Mouse (Mus musculus) ovary, adult 18-20 months (tissue): ENCODE measurements around the gene Trp53bp2.

Source experiments
- DNase-seq: peaks from one replicate; pipeline ENCODE4 v3.0.0; 2022; ENCODE audit warnings: low spot score, mixed read lengths

Trp53bp2 gene

DNA sequence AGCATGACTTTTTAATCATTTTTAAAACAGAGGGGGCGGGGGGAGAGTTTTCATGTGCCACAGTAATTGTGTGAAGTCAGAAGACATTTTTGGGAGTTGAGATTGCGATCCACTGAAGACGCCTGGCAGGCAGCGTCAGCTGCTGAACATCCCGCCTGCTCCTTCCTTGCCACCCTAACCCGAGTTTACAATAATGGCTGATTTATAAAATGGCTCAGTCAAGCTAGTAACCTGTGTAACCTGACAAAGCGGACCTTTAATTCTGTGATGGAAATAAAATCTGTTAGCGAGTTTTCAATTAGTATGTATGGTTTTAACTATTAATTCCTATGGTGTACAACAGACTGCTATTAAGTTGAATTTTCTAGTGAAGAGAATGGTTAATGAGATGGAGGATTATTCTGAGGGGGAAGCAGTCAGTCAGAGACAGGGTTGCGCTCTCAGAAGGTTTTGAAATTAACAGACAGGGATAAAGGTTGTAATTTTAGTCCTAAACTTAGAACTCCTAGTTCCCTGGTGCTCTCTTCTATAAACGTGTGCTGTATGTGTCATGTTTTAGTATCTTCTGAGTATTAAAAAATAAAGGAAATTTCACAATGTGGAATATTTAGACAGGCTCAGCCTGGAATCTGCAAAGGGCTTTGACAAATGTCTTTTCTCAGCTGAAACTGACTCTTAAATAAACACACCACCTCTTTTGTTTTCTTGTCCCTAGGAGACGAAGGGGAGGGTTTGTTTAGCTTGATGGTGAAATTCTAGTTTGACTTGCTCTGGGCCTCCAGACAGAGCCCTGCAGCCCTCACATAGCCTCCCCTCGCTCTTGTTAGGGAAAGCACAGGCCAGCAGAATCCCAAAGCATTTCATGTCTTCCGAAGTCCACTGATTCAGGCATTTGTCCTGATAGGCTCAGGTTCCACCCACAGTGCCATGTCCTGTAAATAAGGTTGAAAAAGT, 51.6 kb downstream of the Trp53bp2 start:
- DNase-seq, result no peak

DNA sequence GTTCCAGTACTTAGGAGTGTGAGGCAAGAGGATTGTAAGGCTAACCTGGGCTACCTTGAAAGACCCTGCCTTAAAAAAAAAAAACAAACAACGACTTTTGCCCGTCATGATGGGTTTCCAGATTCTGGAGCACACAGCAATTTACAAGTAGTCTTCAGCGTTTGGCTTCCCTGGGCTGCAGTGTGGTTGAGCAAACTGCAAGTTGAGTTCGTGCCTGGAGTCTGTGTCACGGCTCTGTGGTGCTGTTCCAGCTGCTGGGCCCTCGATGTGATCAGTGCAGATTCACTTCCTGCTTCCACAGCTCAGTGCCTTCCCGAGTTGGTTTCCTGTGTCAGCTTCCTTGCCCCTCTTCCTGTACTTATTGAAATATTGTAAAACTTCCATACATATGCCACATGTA, 52.3 kb downstream of the Trp53bp2 start:
- no peak for DNase-seq

DNA sequence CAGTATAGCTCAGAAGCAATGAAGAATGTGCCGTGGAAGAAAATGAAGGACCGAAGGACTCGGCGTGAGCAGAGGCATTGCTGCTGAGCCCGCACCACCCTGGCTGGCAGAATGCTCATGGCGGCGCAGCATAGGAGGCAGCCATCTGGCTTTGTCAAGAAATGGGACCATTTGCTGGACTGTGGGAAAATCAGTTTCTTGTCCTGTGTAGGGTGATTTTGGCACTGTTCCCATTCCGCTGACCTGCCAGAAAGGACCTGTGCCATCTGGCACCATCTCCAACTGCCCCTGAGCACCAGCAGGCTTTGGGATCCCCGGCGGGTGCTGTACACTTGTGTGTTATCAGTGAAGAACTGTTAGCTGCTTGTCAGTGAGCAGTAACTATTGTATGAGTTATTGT, 52.8 kb downstream of the Trp53bp2 start:
- DNase-seq, result no peak

DNA sequence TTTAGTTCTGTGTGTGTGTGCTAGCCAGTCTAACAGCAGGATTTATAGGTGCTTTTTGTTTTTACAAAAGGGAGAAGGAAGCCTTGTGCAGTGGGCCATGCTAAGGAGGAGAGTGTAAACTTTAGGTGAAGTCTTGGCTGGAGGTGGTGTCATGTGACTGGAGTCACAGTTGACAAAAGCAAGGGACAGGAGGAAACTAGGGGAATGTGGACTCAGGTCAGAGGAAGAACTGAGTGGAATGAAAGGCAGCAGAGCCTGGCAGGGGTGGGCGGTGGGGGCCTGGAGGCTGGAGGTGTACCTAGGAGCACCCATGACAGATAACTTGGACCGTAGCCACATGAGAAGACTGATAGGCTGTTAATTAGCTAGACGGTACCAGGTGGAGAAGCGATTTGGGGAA, 56.3 kb downstream of the Trp53bp2 start:
- DNase-seq, result peak; percentile 12

DNA sequence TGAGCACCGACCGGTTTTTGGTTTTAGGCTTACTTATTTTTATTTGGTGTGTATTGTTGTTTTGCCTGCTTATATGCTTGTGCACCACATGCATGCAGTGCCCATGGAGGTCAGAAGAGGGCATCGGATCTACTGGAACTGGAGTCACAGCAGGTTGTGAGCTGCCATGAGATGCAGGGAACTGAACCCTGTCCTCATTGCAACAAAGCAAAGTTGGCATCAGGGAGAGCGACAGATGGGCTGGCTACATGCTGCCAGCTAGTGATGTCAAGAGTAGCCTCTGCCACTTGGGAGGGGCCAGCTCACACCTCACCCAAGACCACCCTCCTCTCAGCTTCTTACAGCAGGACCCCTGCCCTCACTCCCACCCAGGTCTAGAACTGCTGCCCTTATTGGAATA, 57.0 kb downstream of the Trp53bp2 start:
- DNase-seq, result no peak

DNA sequence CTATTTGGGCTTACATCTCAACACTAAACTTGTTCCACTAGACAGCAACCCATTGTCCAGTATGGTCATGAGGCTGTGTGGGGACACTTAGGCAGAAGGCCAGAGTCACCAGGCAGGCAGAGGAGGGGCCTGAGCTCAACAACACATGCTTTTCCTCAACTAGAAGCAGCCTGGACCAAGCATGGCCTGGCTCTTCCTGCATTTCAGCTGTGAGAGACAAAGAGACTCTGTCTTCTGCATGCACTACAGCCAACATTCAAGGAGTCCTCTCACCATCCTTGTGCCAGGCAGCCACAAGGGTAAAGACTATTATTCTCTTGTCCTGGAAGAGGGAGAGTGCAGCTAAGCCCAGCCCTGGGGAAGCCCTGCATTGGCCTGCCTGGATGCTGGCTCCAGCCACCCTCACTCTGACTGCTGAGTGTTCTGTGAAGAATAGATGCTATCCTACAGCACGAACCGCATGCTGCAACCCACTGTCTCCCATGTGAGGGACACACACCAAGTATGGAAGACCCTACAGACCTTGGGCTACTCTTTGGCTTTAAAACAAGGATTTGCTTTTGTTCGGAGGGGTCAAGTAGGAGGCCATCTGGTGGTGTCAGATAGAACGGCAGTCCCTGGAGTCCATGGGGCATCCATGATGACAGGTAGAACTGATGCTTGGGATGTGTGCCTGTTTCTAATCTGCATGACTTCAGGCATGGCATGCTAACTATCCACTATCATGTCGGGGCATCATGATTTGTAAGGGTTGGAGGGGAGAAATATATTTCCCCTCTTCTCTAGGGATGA, 66.2 kb downstream of the Trp53bp2 start:
- DNase-seq, result no peak

DNA sequence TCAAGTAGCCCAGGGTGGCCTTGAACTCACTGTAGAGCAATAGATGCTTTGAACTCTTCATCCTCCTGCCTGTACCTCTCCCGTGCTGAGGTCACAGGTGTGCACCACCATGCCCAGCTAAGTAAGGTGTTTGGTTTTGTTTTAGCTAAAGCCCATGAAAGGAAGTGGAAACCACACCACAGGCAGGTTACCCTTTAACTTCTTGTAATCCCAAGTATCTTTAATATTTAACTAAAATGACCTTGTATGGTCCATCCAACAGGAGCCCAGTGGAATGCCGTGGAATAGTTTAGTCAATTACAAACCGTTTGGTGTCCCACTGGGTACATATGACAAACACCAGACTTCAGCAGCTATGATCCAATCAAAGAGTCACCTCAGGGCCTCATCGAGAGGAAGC, 70.0 kb downstream of the Trp53bp2 start:
- no peak for DNase-seq

DNA sequence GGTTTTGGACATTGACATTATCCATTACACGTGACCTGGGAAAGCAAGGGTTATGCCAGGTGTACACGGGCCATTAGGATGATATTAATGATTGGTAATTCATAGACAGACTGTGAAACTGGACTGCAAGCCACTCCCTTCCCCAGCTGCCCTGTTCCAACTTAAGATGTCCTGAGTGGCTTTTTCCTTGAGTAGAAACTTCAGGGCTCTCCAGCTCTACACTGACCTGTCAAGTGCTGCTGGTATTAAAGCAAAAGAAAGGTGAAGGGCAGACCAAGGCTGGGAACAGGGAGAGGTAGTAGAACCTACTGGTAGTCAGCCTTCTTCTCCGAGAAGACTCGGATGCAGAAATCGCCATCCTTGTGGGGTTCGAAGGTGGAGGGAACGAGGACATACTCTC, 72.2 kb downstream of the Trp53bp2 start:
- no peak for DNase-seq

DNA sequence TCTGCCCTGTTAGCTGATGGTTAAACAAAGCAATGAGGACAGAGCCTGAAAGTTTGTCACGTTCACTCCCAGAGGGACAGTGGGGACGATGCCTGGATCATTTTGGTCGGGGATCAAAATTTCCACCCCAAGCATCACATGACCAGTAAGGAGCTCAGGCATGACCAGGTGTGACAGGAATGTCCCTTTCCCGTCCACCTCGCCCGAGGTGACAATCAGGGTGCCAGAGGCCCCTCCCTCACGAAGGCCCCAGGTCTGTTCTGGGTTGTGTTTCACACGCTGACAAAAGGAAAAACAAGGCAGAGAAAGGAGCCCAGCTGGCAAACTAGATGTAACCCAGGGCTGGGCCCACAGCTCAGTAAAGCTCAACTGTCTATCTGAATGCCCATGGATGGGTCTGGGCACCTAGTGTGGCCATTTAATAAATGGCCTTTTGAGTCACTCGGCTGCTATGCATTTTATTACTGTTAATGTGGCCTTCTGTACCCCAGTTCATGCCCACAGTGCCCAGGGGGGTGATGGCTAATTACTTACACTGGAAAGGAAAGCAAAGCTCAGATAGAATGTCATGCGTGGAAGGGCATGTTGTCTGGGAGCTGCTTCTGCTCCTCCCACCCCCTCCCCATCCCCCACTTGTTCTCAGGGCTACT, 72.8 kb downstream of the Trp53bp2 start:
- DNase-seq, result no peak

DNA sequence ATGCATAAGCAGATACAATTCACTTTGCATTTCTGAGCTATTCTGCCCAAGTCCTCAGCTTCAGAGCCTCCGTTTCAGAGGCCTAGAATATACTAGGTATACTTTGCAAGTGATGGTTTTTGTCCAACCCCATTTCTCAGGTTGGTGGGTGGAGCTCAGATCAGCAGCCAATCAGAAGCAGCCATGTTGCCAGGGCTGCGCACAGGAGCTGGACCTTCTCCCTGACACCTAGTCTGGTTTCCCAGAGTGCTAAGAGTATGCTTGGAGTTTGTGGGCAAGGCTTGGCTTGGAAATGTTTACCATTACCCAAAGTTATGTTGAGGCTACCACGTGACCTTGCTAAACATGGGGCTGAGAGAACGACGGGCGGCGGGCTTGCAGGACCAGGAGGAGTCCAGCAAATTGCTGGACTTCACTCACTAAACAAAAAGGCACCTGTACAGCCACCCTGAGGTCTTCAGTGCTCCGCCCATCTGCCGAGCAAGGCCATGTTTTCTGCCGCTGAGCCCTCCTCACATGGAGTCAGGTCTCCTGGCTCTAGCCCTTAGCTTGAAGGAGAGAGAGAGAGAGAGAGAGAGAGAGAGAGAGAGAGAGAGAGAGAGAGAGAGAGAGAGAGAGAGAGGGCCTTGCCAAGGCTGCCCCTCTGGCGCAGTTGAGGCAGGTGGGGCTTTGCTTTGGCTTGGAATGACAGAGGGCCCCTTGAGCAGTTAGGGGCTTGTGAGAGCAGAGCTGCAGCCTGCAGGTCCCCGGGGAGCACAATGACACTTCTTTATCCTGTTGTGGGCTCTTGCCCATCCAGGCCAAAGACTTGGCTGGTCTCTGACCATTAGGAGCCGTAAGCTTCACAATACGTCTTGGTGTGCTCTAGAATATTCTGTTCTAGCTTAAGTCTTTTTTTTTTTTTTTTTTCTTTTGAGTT, 74.3 kb downstream of the Trp53bp2 start:
- no peak for DNase-seq

DNA sequence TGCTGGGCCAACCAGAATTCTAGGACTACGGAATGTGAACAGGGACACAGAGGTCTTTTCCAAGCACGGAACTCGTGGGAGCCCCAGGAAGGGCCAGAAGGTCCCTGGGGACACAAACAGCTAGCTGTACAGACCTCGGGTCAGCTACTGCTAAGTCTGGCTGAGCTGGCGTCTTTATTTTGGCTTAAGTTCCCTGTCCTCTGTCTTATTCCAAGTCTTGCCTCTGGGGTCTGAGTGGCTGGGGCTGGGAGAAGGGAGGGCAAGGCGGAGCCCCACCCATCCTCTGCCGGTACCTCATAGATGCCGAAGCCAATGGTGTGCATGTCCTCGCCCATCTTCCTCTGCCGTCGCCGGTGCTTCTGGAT, 74.9 kb downstream of the Trp53bp2 start:
- DNase-seq, result no peak

DNA sequence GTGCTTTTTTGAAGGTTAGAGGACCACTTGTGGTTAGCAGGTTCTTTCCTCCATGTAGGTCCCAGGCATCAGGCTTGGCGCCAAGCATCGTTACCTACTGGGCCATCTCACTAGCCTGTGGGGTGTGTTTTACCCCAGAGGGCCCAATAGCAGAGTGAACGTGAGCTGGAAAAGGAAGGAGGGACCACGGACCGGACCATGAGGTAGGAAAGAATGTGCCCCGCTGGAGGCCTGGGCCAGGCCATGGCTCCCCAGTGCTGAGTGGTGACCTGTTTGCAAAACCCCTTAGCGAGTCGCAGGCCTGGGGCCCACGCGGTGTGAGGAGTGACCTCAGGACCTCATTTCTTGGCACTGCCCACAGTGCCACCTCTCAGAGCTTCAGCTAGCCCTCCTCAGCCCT, 79.5 kb downstream of the Trp53bp2 start:
- no peak for DNase-seq

DNA sequence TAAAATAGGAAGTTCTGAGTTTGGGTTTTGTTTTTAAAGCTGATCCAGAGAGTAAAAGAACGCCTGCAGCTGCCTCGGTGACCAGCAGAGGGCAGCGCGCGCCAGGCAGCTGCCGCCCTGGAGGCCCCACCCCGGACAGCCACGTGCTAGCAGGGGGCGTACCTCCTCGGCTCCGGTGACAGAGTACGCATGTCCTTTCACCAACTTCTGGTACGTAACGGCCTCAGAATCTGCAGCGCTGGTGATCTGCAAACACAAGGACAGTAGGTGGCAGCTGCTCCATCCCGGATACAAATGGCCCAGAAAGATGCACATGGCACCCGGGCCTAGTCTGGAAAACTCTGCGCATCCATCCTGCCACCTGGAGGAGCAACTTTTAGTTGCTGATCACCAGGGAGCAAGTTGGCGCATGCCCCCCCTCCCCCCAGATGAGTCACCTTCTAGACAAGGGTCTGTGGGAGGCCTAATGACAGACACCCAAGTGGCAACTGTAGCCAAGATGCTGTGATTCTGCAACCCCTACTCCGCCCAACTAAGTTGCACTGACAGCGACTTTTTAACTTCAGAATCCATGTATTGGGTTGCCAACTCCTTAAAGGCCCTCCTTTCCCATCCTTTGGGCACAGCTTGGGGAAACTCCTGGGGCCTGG, 81.0 kb downstream of the Trp53bp2 start:
- DNase-seq, result peak; percentile 86

DNA sequence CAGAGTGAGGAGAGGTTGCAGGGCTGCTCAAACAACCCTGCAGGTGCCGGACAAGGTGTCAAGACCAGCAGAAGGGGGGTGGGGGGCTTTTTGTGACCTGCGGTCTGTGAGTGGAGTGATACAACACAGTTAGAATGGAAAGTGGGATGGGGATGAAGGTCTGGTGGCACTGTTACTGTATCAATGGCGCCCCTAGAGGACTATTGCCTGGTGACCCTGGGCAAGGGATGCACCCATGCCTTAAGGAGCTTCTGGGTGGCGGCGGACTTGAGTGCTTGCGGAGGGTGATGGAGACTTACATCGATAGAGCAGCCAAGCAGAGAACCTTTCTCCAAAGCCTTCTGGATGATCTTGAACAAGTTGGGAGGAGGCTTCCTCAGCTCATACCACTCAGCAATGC, 81.6 kb downstream of the Trp53bp2 start:
- DNase-seq, result no peak

DNA sequence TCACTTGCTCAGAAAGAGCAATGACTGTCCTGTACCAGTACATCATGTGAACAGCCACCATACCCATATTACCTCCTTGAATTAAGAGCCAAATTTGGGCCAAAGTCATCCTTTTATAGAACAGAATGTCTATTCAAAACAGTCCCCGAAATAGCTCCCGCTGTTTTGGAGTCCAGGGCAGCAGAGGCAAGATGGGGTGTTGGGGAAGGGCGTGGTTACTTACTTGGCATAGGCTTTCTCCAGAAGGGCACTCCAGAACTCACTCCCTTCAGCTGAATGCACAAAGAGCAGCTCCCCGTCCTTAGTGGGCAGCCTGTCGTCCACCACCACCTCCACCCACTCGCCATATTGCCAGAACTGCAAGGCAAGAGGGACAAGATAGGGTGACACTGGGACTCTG, 82.9 kb downstream of the Trp53bp2 start:
- no peak for DNase-seq

DNA sequence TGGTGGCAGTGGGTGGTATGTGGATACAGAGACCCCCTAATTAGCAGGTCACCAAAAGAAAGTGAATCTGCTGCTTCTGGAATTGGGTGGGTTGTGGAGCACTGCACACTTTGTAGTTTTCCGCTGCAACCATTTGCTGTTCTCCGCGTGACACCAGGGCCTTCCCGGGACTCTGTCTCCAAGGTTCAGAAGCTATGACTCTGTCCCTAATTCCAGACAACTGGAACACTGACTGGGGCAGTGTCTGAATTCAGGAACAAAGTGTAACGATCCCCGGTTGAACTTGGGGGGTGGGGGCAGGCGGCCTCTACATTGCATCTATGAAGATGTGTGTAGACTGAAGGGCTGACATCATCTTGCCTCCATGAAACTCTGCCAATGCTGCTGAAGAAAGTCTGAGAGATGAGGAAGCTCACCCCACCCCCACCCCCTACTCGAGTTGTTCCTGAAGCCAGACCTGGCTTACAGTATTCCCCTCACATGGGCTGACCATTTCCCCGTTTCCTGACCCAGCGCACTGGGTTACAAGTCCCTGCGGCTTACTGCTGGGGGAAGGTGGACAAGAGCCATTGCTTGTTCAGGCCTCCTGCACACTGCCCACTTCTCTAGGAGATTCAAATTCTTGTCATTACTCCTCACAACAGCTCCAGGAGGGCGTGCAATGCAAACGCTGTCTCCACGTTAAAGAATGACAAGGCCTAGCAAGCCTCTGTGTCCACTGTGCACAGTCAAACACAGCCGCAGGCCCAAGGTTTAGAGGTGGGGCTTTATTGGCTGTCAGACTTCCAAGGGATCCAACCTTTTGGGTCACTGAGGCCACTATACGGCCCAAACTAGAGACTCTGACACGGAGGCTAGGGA, 85.5 kb downstream of the Trp53bp2 start:
- DNase-seq, result no peak

DNA sequence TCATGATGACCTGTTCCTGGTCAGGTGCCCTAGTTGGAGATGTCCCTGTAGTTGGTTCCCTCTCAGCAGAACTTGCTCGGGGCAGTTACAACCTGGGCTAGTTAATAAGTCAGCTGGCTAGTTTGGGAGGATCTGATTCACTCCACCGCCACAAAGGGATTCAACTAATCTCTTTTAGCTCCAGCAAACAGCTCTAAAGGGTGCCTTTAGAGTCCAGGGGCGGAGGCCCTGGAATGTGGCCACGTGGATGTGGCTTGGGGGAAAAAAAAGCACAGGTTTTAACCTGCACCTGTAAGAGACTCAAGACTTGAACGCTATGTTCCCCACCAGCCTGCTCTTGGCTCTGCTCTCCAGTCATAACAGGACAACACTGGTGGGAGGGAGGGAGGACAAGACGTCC, 87.7 kb downstream of the Trp53bp2 start:
- no peak for DNase-seq

DNA sequence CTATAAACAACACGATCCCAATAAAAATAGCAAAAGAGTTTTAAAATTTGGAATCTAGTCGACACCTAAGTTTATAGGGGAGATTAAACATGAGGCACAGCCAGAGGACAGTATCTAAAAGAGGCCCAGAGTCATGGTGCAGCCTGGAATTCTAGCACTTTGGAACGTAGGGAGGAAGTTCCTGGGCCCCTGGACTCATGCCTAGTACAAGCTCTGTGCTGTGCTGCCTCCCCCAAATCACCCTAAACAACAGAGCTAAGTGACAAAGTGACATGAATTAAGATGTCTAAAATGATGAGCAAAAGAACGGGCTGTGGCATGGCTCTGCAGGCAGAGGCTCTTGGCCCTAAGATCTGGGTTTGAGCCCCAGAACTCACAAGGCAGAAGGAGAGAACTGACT, 88.8 kb downstream of the Trp53bp2 start:
- no peak for DNase-seq

DNA sequence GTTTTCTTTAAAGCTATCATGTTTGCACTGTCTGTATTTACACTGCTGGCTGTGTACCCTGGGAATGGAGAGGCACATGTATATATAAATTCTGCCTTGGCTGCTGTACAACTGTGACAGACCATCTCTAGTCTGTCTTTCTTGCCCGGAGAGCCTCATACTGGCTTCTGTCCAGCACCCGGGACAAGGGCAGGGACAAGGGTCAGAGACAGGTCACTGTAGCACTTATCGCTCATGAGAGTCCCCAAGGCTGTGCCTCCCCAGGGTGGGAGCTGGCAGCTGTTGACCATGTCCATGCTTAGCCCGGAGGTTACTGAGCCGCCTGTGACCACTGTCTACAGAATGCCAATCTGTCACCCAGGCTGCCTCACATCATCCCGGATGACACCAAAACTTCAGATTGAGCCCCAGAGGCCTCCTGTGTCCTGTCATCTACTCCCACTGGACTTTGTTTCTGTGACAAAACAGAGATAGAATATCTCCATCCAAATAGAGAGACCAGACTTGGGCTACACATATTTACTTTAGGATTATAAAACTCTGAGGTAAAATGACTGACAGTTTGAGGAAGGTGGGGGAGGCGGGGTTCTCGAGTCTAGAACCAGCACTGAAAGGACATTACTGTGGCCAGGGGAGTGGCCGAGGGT, 90.6 kb downstream of the Trp53bp2 start:
- no peak for DNase-seq

DNA sequence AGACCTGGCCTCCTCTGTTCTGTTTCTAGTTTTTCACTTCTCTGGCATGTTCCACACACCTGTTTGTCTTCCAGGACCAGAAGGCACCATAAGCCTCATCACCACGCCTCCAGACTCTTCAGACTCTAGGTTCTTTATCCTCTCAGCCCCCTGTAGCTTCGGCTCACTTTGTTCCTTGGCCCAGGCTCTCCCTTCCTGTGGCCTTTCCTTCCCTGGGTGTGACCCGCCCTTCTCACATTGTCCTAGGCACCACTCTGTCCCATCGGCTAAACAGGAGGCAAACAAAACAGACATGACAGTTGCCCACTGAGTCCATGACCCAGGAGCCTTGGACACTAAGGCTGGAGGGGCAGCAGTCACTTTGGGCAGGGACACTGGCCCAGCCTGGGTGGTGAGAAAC, 91.3 kb downstream of the Trp53bp2 start:
- DNase-seq, result no peak
